Mouse (Mus musculus) heart, embryonic 11.5 days (tissue): ENCODE results near the gene Osbp2. TPM values are rescaled to one million over a fixed set of nuclear protein-coding genes. Genes with fewer than 3 reads are reported as not detected.

Experiments used
- ATAC-seq: fragments of 200-750 bp; cut with Nextera tagmentation; replicated peaks from 2 replicates; pipeline ENCODE4 v1.8.0; 2017; ENCODE audit warnings: moderate library complexity; ENCODE audit not compliant: insufficient number of reproducible peaks, low FRiP score, low TSS enrichment
- H3K27ac ChIP-seq: fragments of 300-500 bp; sonication (generic); 2 replicates; pipeline ENCODE4 v1.5.1; 2014; ENCODE audit warnings: mild to moderate bottlenecking, low read depth, low read length
- H3K27me3 ChIP-seq: fragments of 300-500 bp; sonication (generic); 2 replicates; pipeline ENCODE4 v1.6.1; 2014; ENCODE audit warnings: mild to moderate bottlenecking, low read length, mixed read lengths; ENCODE audit not compliant: control insufficient read depth, insufficient read depth
- H3K36me3 ChIP-seq: fragments of 300-500 bp; sonication (generic); 2 replicates; pipeline ENCODE4 v1.6.1; 2014; ENCODE audit warnings: mild to moderate bottlenecking, low read length, moderate library complexity, mixed read lengths; ENCODE audit not compliant: control insufficient read depth, insufficient read depth
- H3K4me1 ChIP-seq: fragments of 300-500 bp; sonication (generic); 2 replicates; pipeline ENCODE4 v1.6.1; 2014; ENCODE audit warnings: low read length; ENCODE audit not compliant: control insufficient read depth, insufficient read depth
- H3K4me2 ChIP-seq: fragments of 300-500 bp; sonication (generic); 2 replicates; pipeline ENCODE4 v1.6.1; 2014; ENCODE audit warnings: mild to moderate bottlenecking, moderate library complexity
- H3K4me3 ChIP-seq: fragments of 300-500 bp; sonication (generic); 2 replicates; pipeline ENCODE4 v1.5.1; 2014; ENCODE audit warnings: low read depth, low read length
- H3K9ac ChIP-seq: fragments of 300-500 bp; sonication (generic); 2 replicates; pipeline ENCODE4 v1.6.1; 2014; ENCODE audit warnings: mild to moderate bottlenecking, low read depth, low read length, moderate library complexity
- H3K9me3 ChIP-seq: fragments of 300-500 bp; sonication (generic); replicated peaks from 2 replicates; pipeline ENCODE4 v1.6.1; 2016; ENCODE audit warnings: low read length; ENCODE audit not compliant: control insufficient read depth
- WGBS: fragments of 180-500 bp; shearing (Covaris S2); extraction: QIAGEN DNeasy Blood & Tissue Kit; methylation state at CpG from one replicate; pipeline ENCODE4 v1.1.7; 2014; ENCODE audit not compliant: insufficient replicate concordance; 5-methylcytosine and 5-hydroxymethylcytosine counted together
- polyA plus RNA-seq: library from polyadenylated mRNA; unstranded; fragments of >200 nt; fragmentation: Nextera tagmentation; extraction: Ambion mirVana; gene quantifications from 2 replicates; pipeline ENCODE4 v1.2.1, GENCODE M21; 2014

Osbp2 gene
- polyA plus RNA-seq, 1 experiment from 2014 or later = 0.13 TPM

DNA sequence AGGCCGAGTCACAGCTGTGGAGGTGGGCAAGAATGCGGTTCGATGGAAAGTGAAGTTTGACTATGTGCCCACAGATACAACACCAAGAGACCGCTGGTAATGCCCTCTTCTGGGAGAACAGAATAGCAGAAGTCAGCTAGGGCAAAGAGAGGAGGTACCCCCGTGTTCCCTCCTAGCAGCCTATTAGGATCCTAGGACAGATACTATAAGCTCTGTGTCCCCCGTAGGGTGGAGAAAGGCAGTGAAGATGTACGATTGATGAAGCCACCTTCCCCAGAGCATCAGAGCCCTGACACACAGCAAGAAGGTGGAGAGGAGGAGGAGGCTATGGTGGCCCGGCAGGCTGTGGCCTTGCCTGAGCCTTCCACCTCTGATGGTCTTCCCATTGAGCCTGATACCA, 178.3 kb downstream of the Osbp2 start:
- no peak overlapping the region for H3K4me3 ChIP-seq
- no peaks in the 10 kb centered on the region for H3K27me3 ChIP-seq
- peaks cover 43% of the 10 kb centered on the region for H3K36me3 ChIP-seq
- H3K27ac ChIP-seq = no peak overlapping the region
- WGBS = 86% methylated on average over 8 of the region's 8 CpGs
- H3K4me2 ChIP-seq = no peak overlapping the region
- no peaks in the 10 kb centered on the region for H3K9me3 ChIP-seq
- H3K4me1 ChIP-seq = no peaks in the 10 kb centered on the region
- H3K9ac ChIP-seq = no peak overlapping the region
- no peak for ATAC-seq

DNA sequence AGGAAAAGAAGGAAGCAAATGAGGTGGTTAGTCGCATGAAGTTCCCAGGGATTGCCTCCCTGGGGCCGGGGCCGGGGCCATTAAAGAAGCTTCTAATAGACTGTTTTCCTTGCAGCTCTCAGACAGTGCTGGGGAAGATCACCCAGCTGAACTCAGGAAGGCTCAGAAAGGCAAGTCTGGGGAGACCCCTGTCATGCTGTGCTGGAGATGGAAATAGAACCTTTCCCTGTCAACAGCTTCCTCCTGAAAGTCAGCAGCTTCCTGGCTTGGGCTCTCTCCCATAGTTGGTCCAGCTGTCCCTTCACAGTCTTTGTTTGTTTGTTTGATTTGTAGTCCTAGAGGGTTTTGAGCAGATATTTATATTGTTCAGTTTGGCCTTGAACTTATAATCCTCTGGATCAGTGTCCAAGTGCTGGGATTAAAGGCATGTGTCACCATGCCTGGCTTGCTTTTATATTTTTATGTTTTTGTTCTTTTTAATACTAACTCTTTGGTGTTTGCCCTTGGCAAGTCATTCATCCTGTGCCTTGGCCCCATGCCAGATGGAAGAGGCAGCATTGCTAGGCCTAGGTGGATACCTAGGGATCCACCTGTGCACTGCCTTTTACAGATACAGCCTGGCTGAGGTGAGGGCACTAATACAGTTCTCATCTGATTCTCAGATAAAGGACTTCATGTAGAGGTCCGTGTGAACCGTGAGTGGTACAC, 178.8 kb downstream of the Osbp2 start:
- Histone ChIP-seq H3K9ac (no peak overlapping the region), H3K27ac (no peak overlapping the region), H3K4me1 (no peaks in the 10 kb centered on the region), H3K36me3 (peaks cover 46% of the 10 kb centered on the region), H3K4me2 (no peak overlapping the region), H3K9me3 (no peaks in the 10 kb centered on the region), H3K27me3 (no peaks in the 10 kb centered on the region), H3K4me3 (no peak overlapping the region)
- 91% methylated on average over 5 of the region's 5 CpGs for whole genome bisulfite sequencing
- no peak for ATAC-seq

DNA sequence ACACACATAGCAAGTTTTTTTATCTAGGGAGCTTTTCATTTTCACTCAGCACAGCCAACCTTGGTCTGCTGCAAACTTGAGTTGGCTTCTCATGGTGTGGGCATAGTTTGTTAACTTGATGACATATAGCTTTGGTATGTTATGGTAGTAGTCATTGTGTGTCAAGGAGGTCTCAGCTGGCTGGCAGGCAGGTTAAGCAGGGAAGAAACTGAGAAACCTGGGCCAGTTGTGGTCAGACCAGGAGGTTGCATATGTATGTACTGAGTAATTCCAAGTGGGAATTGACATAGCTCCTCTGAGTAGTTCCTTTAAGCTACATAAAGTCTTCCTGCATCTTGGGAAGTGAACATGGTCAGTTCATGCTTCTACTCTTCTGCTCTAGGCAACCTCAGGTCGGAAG, 179.5 kb downstream of the Osbp2 start:
- H3K4me2 ChIP-seq = no peak overlapping the region
- no peaks in the 10 kb centered on the region for H3K4me1 ChIP-seq
- H3K27me3 ChIP-seq = no peaks in the 10 kb centered on the region
- 96% methylated on average over 1 of the region's 1 CpGs for WGBS
- H3K27ac ChIP-seq = no peak overlapping the region
- H3K36me3 ChIP-seq = peaks cover 43% of the 10 kb centered on the region
- no peak overlapping the region for H3K4me3 ChIP-seq
- H3K9ac ChIP-seq = no peak overlapping the region
- no peaks in the 10 kb centered on the region for H3K9me3 ChIP-seq
- ATAC-seq = no peak

DNA sequence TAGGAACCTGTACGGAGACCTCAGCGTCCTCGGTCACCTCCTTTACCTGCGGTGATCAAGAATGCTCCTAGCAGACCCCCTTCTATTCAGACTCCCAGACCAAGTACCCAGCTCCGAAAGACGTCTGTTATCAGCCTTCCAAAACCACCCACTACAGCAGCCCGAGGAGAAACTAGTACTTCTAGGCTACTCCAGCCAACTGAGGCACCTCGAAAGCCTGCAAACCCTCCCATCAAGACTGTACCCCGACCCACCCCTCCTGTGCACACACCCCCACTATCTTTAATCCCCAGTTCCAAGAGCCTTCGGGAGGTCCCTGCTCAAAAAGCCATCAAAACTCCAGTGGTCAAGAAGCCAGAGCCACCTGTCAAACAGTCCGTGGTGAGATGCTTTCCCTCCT, 180.0 kb downstream of the Osbp2 start:
- Histone ChIP-seq H3K9me3 (no peaks in the 10 kb centered on the region), H3K36me3 (peaks cover 38% of the 10 kb centered on the region)
- WGBS = 87% methylated on average over 11 of the region's 11 CpGs

DNA sequence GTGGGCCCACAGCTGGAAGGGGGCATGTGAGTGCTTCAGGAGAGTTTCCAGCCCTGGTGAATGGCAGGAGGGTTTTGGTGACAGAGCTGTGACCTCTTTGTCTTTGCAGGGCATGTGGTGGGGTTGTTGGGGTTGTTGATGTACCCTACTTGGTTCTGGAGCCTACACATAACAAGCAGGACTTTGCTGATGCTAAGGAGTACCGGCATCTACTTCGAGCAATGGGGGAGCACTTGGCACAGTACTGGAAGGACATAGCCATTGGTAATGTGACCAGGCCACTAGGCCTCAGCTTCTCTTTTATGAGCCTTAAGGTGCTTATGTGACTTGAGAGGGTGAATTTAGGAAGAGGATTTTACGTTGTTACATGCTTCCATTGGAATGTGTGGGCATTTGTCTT, 183.9 kb downstream of the Osbp2 start:
- Histone ChIP-seq H3K4me2 (no peak overlapping the region), H3K36me3 (peaks cover 40% of the 10 kb centered on the region), H3K9ac (no peak overlapping the region), H3K9me3 (no peaks in the 10 kb centered on the region), H3K4me1 (no peaks in the 10 kb centered on the region), H3K27me3 (no peaks in the 10 kb centered on the region), H3K27ac (no peak overlapping the region), H3K4me3 (no peak overlapping the region)
- 96% methylated on average over 3 of the region's 3 CpGs for WGBS
- ATAC-seq = no peak

More for the DNA sequence above, 180.0 kb downstream of the Osbp2 start:
- Histone ChIP-seq H3K27ac (no peak overlapping the region), H3K4me2 (no peak overlapping the region), H3K4me3 (no peak overlapping the region), H3K9ac (no peak overlapping the region), H3K27me3 (no peaks in the 10 kb centered on the region), H3K4me1 (no peaks in the 10 kb centered on the region)
- ATAC-seq = no peak

DNA sequence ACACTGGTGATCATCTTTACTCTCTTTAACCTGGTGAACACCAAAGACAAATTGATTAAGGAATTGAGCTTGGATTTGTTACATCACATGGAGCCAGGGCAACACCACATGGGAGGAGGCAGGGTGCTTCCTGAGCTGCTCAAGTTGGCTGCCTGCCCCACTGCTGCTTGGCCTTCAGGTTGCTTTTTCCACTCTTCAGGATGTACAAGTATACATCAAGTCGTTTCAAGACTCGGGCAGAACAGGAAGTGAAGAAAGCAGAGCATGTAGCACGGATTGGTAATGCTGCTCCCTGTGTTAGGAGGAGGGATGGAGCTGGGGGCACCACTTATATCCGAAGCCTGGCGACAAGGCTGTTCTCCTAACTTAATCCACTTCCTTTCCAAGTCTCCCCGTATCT, 186.5 kb downstream of the Osbp2 start:
- ATAC-seq = no peak
- no peak overlapping the region for H3K4me3 ChIP-seq
- no peak overlapping the region for H3K4me2 ChIP-seq
- no peaks in the 10 kb centered on the region for H3K27me3 ChIP-seq
- no peaks in the 10 kb centered on the region for H3K4me1 ChIP-seq
- 75% methylated on average over 6 of the region's 6 CpGs for WGBS
- H3K27ac ChIP-seq = no peak overlapping the region
- H3K9me3 ChIP-seq = no peaks in the 10 kb centered on the region
- peaks cover 41% of the 10 kb centered on the region for H3K36me3 ChIP-seq
- H3K9ac ChIP-seq = no peak overlapping the region

DNA sequence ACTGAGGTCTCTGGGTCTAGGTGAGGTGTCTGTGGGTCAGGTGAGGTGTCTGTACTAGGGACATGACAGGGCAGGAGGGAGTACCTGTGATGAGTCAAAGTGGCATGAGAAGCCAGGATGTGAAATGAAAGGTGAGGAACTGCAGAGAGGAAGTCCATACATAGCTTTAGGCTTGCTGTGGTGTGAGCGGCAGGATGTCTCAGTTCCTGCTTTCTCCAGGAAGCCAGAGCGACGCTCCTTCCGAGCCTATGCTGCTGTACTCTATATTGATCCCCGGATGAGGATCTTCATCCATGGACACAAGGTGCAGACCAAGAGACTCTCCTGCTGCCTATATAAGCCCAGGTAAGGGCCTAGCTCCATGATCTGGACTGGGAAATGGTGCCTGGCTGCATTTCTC, 187.3 kb downstream of the Osbp2 start:
- ATAC-seq = no peak
- Histone ChIP-seq H3K4me1 (no peaks in the 10 kb centered on the region), H3K36me3 (peaks cover 43% of the 10 kb centered on the region), H3K9ac (no peak overlapping the region), H3K4me2 (no peak overlapping the region), H3K9me3 (no peaks in the 10 kb centered on the region), H3K27me3 (no peaks in the 10 kb centered on the region), H3K27ac (no peak overlapping the region), H3K4me3 (no peak overlapping the region)
- WGBS = 81% methylated on average over 5 of the region's 5 CpGs

DNA sequence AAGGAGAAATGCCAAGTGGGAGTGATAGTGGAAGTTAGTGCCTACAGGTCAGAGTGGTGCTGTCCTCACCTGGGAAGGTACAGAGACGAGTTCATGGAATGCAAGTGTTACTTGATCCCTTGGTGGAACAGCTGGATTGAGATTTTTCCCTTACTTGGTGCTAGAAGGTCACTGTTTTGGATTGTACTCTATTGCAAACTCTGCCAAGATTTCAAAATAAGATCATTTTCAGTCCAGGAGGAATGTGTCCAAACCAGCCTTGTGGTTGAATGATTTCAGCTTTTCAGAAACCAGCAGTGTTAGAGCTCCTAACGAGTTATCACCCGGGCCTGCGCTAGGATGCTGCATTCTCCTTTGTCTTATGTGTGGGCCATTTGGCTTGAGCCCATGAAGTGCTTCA, 189.2 kb downstream of the Osbp2 start:
- Histone ChIP-seq H3K4me2 (no peak overlapping the region), H3K4me1 (no peaks in the 10 kb centered on the region), H3K9me3 (no peaks in the 10 kb centered on the region), H3K27ac (no peak overlapping the region), H3K4me3 (no peak overlapping the region), H3K9ac (no peak overlapping the region), H3K27me3 (no peaks in the 10 kb centered on the region), H3K36me3 (peaks cover 42% of the 10 kb centered on the region)
- ATAC-seq = no peak
- WGBS = 87% methylated on average over 4 of the region's 4 CpGs

DNA sequence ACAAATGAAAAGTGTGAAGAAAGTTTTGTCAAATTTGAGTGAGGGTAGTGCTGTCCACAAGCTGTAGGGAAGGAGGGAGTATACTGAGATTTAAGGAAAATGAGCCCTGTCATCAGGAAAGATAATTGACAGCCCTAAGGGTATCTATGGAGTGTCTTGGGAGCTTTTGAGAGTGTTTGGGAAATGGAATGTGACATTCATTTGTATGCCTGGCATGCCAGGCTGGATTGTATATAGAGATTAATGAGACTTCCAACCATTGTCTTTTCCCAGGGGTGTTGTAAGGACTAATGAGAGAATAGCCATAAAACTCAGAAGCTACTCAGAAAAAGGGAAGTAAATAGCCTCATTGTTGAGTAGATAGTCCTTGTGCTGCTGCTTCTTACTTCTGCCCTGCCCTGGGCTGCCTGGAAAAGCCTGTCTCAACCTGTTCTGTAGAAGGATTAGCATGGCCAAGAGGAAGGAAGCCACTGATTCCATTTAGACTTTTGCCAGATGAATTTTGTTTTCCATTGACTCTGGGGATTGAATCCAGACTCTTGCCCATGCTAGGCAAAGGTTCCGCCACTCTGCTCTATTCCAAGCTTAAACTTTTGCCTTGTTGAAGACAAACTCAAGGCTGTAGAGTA, 192.6 kb downstream of the Osbp2 start:
- H3K27ac ChIP-seq = no peak overlapping the region
- ATAC-seq = no peak
- H3K4me3 ChIP-seq = no peak overlapping the region
- H3K36me3 ChIP-seq = peaks cover 35% of the 10 kb centered on the region
- no peak overlapping the region for H3K9ac ChIP-seq
- H3K27me3 ChIP-seq = no peaks in the 10 kb centered on the region
- no peaks in the 10 kb centered on the region for H3K4me1 ChIP-seq
- H3K4me2 ChIP-seq = no peak overlapping the region
- no peaks in the 10 kb centered on the region for H3K9me3 ChIP-seq
- 95% methylated on average over 1 of the region's 1 CpGs for WGBS
